Mouse (Mus musculus) thymus, postnatal 4 days (tissue): Measurements from ENCODE around the gene Stum.
A peak's percentile ranks its signal among the peaks of the same experiment; 100 is the strongest.

Source experiments
- DNase-seq: peaks from one replicate; pipeline ENCODE4 v3.0.0; 2021

Gene Stum

DNA sequence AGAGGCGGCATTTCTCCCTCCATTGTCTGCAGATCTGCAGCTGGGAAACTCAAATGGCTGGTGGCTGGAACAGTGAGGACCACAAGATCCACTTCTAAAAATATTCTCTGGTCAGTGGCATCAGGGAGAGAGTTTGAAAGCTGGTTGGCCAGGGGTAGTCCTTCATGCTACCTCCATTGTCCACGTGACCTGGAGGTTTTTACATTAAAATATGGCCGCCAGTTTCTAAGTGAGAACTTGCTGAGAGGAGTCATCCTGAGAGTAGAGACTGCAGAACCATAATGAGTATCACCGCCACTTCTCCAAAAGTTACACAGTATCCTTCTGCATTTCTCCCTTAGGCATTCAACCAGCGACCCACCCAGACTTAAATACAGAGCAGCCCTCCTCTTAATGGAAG is 2.0 kb upstream of the Stum start:
- DNase-seq: no peak

DNA sequence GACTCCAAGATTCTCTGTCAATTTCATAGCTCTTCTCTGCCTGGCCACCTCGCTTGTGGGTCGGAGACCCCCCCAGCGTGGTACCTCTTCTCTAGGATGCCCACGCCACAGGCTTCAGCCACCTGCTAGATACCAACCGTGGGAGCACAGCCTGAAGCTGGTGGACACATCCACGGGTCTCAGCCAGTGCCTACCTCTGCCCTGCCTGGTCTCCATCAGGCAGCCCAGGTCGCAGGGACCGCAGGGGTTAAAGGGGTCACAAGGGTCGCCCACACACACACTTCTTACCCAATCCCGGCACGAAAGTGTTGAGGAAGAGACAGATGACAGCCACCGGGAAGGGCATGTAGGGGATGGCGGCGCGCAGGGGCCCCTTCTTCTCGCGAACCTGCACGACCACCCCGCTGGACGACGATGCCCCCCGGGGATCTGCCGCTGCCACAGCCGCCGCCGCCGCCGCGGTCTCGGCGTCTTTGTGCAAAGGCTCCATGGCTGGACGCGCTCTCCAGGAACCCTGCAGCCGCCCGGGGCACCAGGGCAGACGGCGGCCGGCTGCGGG is 385 bp downstream of the Stum start:
- DNase-seq: no peak

- peak; percentile 34 for DNase-seq
These were observed 1.3 kb downstream of the Stum start for GRCm38 (mm10) chr1:180481956-180482355.

DNA sequence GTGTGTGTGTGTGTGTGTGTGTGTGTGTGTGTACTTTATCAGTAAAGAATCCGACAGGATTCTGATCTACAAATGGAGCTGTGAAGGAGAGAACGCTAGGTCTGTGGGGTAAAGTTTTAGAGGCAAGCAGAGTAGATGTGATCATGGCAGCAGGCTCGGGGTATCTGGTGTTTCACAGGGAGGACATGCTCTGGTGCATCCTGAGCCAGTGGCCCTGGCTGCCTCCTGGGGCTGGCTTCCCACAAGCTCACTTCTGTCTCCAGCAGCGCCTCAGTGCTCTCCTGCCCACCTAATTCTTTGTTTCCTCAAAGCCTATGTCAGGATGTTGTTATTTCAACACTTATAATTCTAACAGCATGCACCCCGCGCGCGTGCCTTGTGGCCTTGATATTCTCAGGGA is 2.0 kb downstream of the Stum start:
- DNase-seq: no peak

DNA sequence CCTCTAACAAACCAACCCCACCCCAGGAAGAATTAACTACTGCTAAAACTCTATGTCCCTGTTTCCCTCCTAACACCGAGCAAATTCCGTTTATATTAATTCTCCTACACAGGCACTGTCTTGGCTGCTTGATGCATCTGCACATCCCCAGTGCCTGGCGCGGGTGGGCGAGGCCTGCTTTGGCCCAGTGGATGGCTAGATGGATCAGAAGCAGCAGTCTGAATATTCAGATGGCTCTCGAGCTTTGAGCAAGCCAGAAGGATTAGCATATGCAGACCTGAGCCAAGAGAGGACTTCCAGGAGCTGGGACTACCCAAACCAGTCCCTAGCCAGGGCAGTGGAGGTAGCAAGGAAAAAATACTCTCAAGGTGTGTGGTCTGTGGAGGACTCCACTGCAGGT is 3.0 kb downstream of the Stum start:
- DNase-seq: no peak

GRCm38 (mm10) chr1:180473566-180473965 is 9.7 kb downstream of the Stum start:
- DNase-seq: no peak

GRCm38 (mm10) chr1:180468004-180468403 is 15.3 kb downstream of the Stum start:
- DNase-seq: no peak

DNA sequence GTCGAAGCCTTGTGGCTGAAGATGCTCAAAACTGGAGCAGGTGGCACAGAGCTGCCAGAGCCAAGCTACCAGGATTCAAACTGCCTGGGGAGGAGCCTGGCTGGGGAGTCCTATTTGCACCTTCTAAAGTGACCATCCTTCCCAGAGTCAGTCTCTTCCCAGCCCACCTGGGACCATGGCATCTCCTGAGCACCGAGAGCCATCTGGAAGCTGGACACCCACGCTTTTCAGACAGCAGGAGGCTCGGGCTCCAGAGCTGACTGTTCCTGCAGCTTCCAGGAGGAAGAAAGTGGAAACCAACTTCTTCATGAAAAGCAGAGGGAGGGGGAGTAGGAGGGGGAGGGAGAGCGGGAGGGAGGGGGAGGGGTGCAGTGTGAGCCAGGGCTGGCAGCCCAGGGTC is 17.7 kb downstream of the Stum start:
- DNase-seq: no peak

DNA sequence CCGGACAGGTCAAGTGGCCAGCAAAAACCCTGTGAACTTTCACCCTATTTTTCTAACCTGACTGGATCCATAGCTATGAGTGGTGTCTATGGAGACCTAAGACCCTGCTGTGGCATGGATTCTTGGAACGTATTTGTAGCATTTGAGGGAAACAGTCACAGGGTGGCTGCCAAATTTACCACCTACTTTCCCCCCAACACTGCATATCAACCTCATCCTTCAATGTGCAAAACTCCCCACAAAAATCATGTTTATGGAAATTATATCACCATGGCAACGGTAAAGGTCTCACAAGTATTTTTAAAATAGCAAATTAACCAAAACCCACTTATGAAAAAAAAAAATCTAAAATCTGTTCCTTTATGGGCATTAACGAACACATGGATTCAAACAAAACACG is 18.9 kb downstream of the Stum start:
- DNase-seq: no peak

DNA sequence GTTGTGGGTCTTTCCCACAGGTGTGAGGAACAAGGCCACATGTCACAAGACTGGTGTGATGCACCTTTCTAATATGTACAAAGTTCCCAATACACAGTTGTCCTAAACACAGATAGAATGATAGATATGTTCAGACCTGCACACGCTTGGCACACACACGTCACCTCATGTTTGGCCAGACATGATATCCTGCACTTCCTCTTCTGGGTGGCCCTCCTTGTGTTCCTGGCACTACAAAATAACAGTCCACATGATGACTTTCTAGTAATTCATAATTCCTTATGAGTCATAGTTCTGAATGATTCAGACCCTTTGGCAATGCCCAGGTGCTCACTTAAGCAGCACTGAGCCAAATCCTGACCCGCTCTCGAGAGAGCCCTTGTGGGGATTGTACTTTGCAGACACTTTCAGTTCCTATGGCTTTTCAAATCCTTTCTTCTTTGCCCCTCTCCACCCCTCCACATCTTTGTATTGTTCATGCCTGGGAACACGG is 20.3 kb downstream of the Stum start:
- no peak for DNase-seq

DNA sequence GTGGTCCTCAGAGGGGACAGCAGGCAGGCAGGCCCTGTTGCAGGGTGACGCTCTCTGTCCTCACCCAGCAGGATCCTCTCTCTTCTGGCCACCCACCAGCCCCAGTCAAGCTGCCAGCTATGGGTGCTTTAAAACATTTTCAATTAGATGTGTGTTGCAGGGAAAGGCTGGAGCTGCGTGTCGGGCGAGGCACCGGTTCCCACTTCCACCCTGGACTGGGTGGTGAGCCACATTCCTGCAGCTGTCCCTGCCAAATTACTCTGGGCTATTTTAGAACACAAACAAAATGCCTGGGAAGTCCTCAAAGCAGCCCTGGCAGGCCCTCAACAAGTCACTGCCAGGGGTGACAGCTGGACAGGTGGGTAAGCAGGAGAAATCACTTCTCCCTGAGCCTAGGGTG is 20.9 kb downstream of the Stum start:
- DNase-seq: no peak

GRCm38 (mm10) chr1:180460721-180461120 is 22.6 kb downstream of the Stum start:
- no peak for DNase-seq

DNA sequence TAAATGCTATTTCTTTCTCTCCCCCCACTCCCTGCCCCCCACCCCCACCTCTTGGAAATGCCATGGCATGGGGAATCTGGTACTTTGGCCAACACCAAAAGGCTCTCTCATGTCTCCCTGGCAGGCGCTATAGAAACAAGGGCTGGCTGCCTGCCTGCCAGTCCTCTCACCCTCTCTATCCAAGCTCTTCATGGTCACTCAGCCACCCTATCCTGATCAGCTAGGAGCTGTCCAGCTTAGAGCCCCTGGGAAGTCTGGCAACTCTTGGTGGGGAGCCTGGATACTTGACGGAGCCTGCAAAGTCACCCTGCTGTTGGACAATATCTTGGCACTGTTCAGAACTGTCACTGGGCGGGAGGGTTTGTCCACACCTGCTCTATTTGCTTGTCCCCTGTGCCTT is 24.6 kb downstream of the Stum start:
- no peak for DNase-seq

GRCm38 (mm10) chr1:180458274-180458673 is 25.0 kb downstream of the Stum start:
- DNase-seq: no peak

DNA sequence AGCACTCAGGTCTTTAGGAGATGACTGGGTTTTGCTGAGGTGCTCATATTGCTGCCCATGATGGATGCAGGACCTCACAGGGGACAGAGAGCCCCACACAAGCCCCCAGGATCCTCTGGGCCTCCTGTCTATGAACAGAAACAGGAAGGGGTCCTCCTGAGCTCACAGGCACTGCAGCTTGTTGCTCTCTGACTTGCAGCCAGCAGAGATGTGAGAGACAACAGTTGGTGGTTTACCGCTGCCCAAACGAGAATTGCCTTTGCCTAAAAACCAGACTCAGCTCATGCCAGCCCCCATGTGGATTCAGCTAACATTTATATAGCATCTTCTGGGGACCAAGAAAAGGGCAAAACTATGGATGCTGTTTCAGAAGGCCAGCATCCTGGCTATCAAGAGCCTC is 33.7 kb downstream of the Stum start:
- peak; percentile 48 for DNase-seq

DNA sequence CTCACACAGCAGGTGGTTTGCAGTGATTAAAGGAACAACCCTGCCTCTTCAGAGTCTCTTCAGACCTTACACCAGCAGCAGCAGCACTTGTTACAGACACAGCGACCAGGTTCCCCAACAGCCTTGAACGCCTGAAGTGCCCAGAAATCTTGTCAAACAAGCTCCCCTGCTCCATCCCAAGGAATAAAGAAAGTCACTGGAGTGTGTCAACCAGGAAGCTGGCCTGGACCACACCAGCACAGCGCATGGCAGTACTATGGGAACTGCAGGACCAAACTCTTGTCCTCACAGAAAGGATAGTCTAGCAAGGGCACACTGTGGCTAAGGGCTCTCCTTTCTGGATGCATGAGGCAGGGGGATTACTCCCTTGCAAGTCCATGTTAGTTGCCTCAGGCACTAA is 38.9 kb downstream of the Stum start:
- DNase-seq: no peak

DNA sequence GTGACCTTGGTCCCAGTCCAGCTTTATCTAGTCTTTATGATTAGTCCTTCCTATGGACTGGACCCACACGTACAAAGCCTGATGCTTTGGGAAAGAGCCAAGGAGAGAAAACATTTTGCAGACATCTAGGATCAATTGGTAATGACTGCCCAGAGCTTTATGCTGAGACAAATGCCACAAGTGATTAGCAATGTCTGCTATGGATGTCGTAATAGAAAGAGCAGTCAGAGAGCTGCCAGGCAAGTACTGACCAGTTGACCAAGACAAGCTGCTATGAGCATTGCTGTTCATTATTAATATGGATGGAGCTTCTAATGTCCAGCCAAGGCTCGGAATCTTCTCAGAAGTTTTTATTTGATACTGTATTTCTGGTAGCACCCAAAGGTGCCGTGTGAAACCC is 43.8 kb downstream of the Stum start:
- DNase-seq: no peak

DNA sequence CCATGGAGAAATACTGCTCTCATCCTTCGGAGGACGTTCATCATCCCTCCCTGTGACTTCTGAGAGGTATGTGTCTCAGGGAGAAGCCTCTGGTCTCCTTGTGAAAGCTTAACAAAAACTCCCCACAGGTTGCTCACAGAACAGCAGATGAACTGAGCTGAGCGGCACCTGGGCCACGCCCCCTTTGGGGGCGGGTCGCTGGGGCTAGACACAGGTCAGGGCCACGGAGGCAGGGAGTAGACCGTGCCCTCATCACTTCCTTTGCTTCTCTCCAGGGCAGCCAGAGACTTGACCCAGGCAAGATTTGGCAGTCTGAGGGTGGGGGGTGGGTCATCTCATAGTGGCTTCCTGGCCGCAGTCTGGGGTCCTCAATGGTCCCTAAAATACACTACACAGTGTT is 48.4 kb downstream of the Stum start:
- peak; percentile 58 for DNase-seq

GRCm38 (mm10) chr1:180433796-180434566 is 49.3 kb downstream of the Stum start:
- peak; percentile 55 for DNase-seq

DNA sequence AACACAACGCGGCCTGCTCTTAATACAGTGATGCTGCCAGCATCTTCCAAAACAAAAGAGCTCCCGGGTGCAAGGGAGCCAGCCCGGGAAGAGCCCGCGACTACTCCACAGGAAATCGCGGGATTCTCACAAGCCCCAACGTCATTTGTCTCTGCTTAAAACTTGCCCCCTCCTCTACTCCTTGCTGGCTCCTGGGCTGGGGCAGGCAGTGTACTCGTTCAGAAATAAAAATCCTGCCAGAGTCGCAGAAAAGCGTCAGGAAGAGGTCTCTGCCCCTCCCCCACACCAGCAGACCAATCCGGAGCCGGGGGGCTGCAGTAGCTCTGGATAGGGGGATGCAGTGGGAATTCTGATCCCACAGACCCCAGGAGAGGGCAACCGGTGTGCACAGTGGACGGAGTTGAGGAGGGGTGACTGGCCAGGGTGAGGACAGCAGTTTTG is 50.2 kb downstream of the Stum start:
- no peak for DNase-seq

DNA sequence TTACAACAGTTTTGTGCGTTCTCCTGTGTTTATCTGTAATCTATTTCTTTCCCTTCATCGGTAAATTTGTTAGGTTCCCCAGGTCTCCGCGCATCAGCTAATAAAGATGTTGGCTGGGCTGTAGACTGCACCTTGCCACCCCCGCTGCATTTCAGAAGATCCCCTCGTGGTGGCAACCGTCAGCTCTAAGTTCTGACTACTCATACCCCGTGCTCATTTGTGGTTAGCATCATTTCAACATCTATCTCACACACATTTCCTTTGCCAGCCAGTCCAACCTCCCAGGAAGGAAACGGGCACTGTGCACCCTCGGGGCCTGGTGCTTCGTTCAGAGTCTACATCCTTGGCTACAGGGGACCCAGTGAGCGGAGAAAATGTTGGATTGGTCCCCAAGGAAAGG is 51.5 kb downstream of the Stum start:
- DNase-seq: peak; percentile 82

DNA sequence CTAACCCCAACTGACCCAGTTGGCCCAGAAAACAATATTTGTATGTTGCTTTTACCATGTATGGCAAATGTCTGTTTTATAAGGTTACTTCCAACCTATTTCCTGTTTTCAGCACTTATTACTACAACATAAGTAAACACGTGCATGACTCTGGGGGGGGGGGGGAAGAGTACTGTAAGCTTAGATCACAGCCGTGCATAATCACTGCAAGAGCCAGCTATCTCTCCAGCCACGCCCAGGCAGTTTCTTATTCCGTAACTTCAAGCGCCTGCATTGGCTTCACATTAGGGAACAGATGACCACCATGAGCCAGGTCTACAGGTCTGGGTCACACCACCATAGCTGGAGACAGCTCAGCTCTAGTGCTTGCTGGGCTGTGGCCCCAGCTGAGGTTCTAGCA is 53.5 kb downstream of the Stum start:
- DNase-seq: no peak

GRCm38 (mm10) chr1:180428871-180429270 is 54.4 kb downstream of the Stum start:
- DNase-seq: no peak

- peak; percentile 71 for DNase-seq
These were observed 55.1 kb downstream of the Stum start for GRCm38 (mm10) chr1:180428101-180428712.
